Mouse (Mus musculus) NIH3T3 (cell line): ENCODE measurements at regions not wholly inside any gene's neighbourhood (a gene's known extent, or its start where the extent isn't known, plus 50 kb on each side); places are given as distances from the start of the nearest gene placed in this dataset.

ENCODE experiments used
- DNase-seq: peaks from one replicate; pipeline ENCODE4 v3.0.0-alpha.2; 2012; ENCODE audit warnings: low read depth

GRCm38 (mm10) chrX:166971721-166972120 lies 237.4 kb downstream of the Tmsb4x start:
- DNase-seq = peak; percentile 57

GRCm38 (mm10) chrX:166964656-166965582 lies 244.2 kb downstream of the Tmsb4x start:
- DNase-seq = no peak

GRCm38 (mm10) chrX:166952528-166953189 lies 256.5 kb downstream of the Tmsb4x start:
- no peak for DNase-seq

- DNase-seq = no peak
Measured at GRCm38 (mm10) chrX:166951011-166951410, 258.1 kb downstream of the Tmsb4x start.

GRCm38 (mm10) chrX:166945915-166946314 lies 263.2 kb downstream of the Tmsb4x start:
- DNase-seq = no peak

GRCm38 (mm10) chrX:166945476-166945875 lies 263.6 kb downstream of the Tmsb4x start:
- DNase-seq = no peak

GRCm38 (mm10) chrX:166933766-166934165 lies 275.3 kb downstream of the Tmsb4x start:
- DNase-seq = peak; percentile 41

GRCm38 (mm10) chrX:166932472-166932871 lies 276.6 kb downstream of the Tmsb4x start:
- DNase-seq = no peak

- DNase-seq = no peak
Measured at GRCm38 (mm10) chrX:166931048-166931447, 278.1 kb downstream of the Tmsb4x start.

- DNase-seq = no peak
Measured at GRCm38 (mm10) chrX:166929716-166930420, 279.2 kb downstream of the Tmsb4x start.

GRCm38 (mm10) chrX:166915356-166915953 lies 293.7 kb downstream of the Tmsb4x start:
- DNase-seq = no peak

GRCm38 (mm10) chrX:166906602-166907001 lies 302.5 kb downstream of the Tmsb4x start:
- no peak for DNase-seq

- no peak for DNase-seq
Measured at GRCm38 (mm10) chrX:166900761-166901160, 308.4 kb downstream of the Tmsb4x start.

GRCm38 (mm10) chrX:166895199-166895598 lies 309.7 kb upstream of the Egfl6 start:
- DNase-seq = peak; percentile 21

GRCm38 (mm10) chrX:166886417-166886816 lies 300.9 kb upstream of the Egfl6 start:
- DNase-seq = no peak

GRCm38 (mm10) chrX:166869515-166869914 lies 284.0 kb upstream of the Egfl6 start:
- no peak for DNase-seq

- DNase-seq = no peak
Measured at GRCm38 (mm10) chrX:166867692-166868091, 282.2 kb upstream of the Egfl6 start.
